Mouse (Mus musculus) cerebellum, adult 11-12 months (tissue): ENCODE results near the gene Hspa1l.
"Not testable (repeated sequence)": the region's sequence is repeated elsewhere in the genome, so short reads cannot be mapped to it uniquely, and the experiment has no call there.

ENCODE experiments used
- DNase-seq: peaks from one replicate; pipeline ENCODE4 v3.0.0; 2022

Hspa1l gene

GRCm38 (mm10) chr17:34972069-34972749 is at the start of gene Hspa1l, which contains the start of gene Hspa1a:
TSS of gene Hspa1l (plus strand) at chr17:34972703.
TSS of gene Hspa1a (minus strand) at chr17:34972156.
- DNase-seq, result peak; percentile 82

GRCm38 (mm10) chr17:34922939-34923338 is 49.6 kb upstream of the Hspa1l start:
- DNase-seq, result no peak

GRCm38 (mm10) chr17:34924258-34924657 is 48.2 kb upstream of the Hspa1l start:
- DNase-seq, result no peak

GRCm38 (mm10) chr17:34927306-34928019 is 45.0 kb upstream of the Hspa1l start:
- no peak for DNase-seq

GRCm38 (mm10) chr17:34928841-34929240 is 43.7 kb upstream of the Hspa1l start:
- DNase-seq, result no peak

GRCm38 (mm10) chr17:34931061-34931734 is 41.3 kb upstream of the Hspa1l start, which contains the start of gene Neu1:
TSS of gene Neu1 (plus strand) at chr17:34931253.
- peak; percentile 99 for DNase-seq

GRCm38 (mm10) chr17:34931735-34932098 is 40.8 kb upstream of the Hspa1l start:
- DNase-seq, result no peak

GRCm38 (mm10) chr17:34932287-34932686 is 40.2 kb upstream of the Hspa1l start:
- no peak for DNase-seq

- DNase-seq, result peak; percentile 25
Measured at GRCm38 (mm10) chr17:34934031-34934430, 38.5 kb upstream of the Hspa1l start.

- DNase-seq, result no peak
Measured at GRCm38 (mm10) chr17:34934830-34935229, 37.7 kb upstream of the Hspa1l start.

GRCm38 (mm10) chr17:34937960-34938505 is 34.5 kb upstream of the Hspa1l start:
- no peak for DNase-seq

GRCm38 (mm10) chr17:34941344-34942041 is 31.0 kb upstream of the Hspa1l start:
- no peak for DNase-seq

GRCm38 (mm10) chr17:34943128-34943815 is 29.2 kb upstream of the Hspa1l start:
- DNase-seq, result no peak

GRCm38 (mm10) chr17:34944362-34944761 is 28.1 kb upstream of the Hspa1l start:
- no peak for DNase-seq

- DNase-seq, result no peak
Measured at GRCm38 (mm10) chr17:34946486-34947140, 25.9 kb upstream of the Hspa1l start.

GRCm38 (mm10) chr17:34947606-34948005 is 24.9 kb upstream of the Hspa1l start:
- DNase-seq, result no peak

GRCm38 (mm10) chr17:34948721-34949552 is 23.6 kb upstream of the Hspa1l start:
- DNase-seq, result not testable (repeated sequence)

- DNase-seq, result no peak
Measured at GRCm38 (mm10) chr17:34949553-34949969, 22.9 kb upstream of the Hspa1l start.

- no peak for DNase-seq
Measured at GRCm38 (mm10) chr17:34950514-34951455, 21.7 kb upstream of the Hspa1l start.
